Comparison of ENCODE assay signal across 8 mouse cellular contexts in genomic region chr5:120811951-120812819, GRCm38 (mm10). TPM values are rescaled to one million over a fixed set of nuclear protein-coding genes. Genes with fewer than 3 reads are reported as not detected.
A peak's percentile ranks its signal among the peaks of the same experiment; 100 is the strongest.
DNase-seq lines count a peak whose midpoint lies in the region; ATAC-seq and TF ChIP-seq lines count a peak whose summit lies in the region.

Gene Oas1c, minus strand, starts transcription at chr5:120812514.

- no peaks in the 10 kb centered on the region for H3K27me3 ChIP-seq in cerebellum, adult 2 months (ENCODE audit: control insufficient read depth, insufficient read depth, low read length)
- H3K27me3 ChIP-seq in lung, embryonic 16.5 days (ENCODE audit: control insufficient read depth, insufficient read depth, low read depth, low read length) = no peaks in the 10 kb centered on the region

- peak; percentile 44; the same call in 1 of the 2 replicates for TF ChIP-seq POLR2A in cerebellum, adult 2 months (IDR thresholded peaks at IDR 0.05; ENCODE audit: borderline replicate concordance, insufficient read depth, low read length)

- DNase-seq in MEL-GATA-1-ER (ENCODE audit: extremely low read depth, low read depth) = peak; percentile 82
- peak; percentile 78 to 81 for DNase-seq in cerebellum, adult 2 months
- peak; percentile 86 for DNase-seq in forelimb bud, embryonic 11.5 days (ENCODE audit: low read depth, low spot score)
- peak; percentile 57 for DNase-seq in layer of hippocampus, adult 9-10 months (ENCODE audit: low spot score)
- DNase-seq in ovary, postnatal 10 days (ENCODE audit: low spot score) = peak; percentile 56
- peak; percentile 63 to 73 for DNase-seq in thymus, postnatal 10 days (ENCODE audit: low spot score in 2 of 2)

- H3K9ac ChIP-seq in lung, embryonic 16.5 days (ENCODE audit: low read length) = peak within 1 kb of the TSS; percentile 67

- no peak within 1 kb of the TSS for H3K27ac ChIP-seq in cerebellum, adult 2 months (ENCODE audit: insufficient read depth, low read length)
- H3K27ac ChIP-seq in lung, embryonic 16.5 days (ENCODE audit: low read length) = peak within 1 kb of the TSS; percentile 77

- no peaks in the 10 kb centered on the region for H3K36me3 ChIP-seq in lung, embryonic 16.5 days (ENCODE audit: control insufficient read depth, insufficient read depth, low read length)

- ATAC-seq in hematopoietic stem cell, adult 5-6 weeks (replicated peaks in 1 of 2; ENCODE audit: insufficient read depth in 1 of 2, low FRiP score in 2 of 2, low TSS enrichment in 1 of 2, low read depth in 1 of 2, poor library complexity in 2 of 2, severe bottlenecking in 2 of 2) = peak; percentile 93 to 95
- ATAC-seq in lung, embryonic 16.5 days (ENCODE audit: low read depth) = peak; percentile 93

- no peaks in the 10 kb centered on the region for H3K4me1 ChIP-seq in cerebellum, adult 2 months (ENCODE audit: control insufficient read depth, insufficient read depth, low read length)
- peaks cover 4% of the 10 kb centered on the region; the same call in 1 of the 2 replicates for H3K4me1 ChIP-seq in lung, embryonic 16.5 days (replicated peaks; ENCODE audit: control insufficient read depth, insufficient read depth, low read length)

- no peak for TF ChIP-seq CTCF in cerebellum, adult 2 months (IDR thresholded peaks at IDR 0.05; ENCODE audit: borderline replicate concordance, insufficient read depth, low read depth, low read length)

- no peaks in the 10 kb centered on the region for H3K9me3 ChIP-seq in lung, embryonic 16.5 days (ENCODE audit: control insufficient read depth, low read length)

- H3K4me2 ChIP-seq in lung, embryonic 16.5 days (ENCODE audit: low read depth, low read length) = peak within 1 kb of the TSS; percentile 66

- WGBS in cerebellum, adult 2 months = 5% methylated on average over 18 of the region's 18 CpGs
- 3% methylated on average over 18 of the region's 18 CpGs for WGBS in lung, embryonic 16.5 days

- peak within 1 kb of the TSS; percentile 67 for H3K4me3 ChIP-seq in cerebellum, adult 2 months (replicated peaks; ENCODE audit: insufficient read depth, low read depth, low read length)
- peak within 1 kb of the TSS; percentile 55 for H3K4me3 ChIP-seq in lung, embryonic 16.5 days (ENCODE audit: low read length)

RNA-seq across cellular contexts. Expression of gene Oas1c, which starts in this region (rescaled TPM):
- polyA plus RNA-seq in cerebellum, adult 2 months (2012; rRNA removed) = 1.2 and 2.0 TPM in 2 replicates
- total RNA-seq in hematopoietic stem cell, adult 5-6 weeks (2017) = 2.0 and 10.4 TPM in 2 replicates
- 0.69 and 1.1 TPM in 2 replicates for polyA plus RNA-seq in lung, embryonic 16.5 days (2015; fragmentation: Nextera tagmentation; extraction: Ambion mirVana)
